In genomic region chr9:70888556-70888955, GRCm38 (mm10) we compare ENCODE assay signal across 13 mouse cellular contexts.
DNase-seq lines count a peak whose midpoint lies in the region; ATAC-seq and TF ChIP-seq lines count a peak whose summit lies in the region.
"Had no signal": no experiment of that assay in that cellular context is flagged by ENCODE, and none has a peak within 500 bp of the region (broad histone marks: within the 10 kb centered on the region; RNA-seq: fewer than 3 reads in every experiment).

No protein-coding gene starts in this region.

- H3K9ac ChIP-seq in kidney, embryonic 16.5 days (replicated peaks; ENCODE audit: low read length) = no peak overlapping the region
- no peak overlapping the region for H3K9ac ChIP-seq in liver, embryonic 14.5 days (replicated peaks)
- H3K9ac ChIP-seq: heart, embryonic 12.5 days had no signal

- H3K4me2 ChIP-seq in kidney, embryonic 16.5 days (replicated peaks; ENCODE audit: low read depth, low read length) = no peak overlapping the region
- H3K4me2 ChIP-seq in liver, embryonic 14.5 days (ENCODE audit: low read depth) = no peak overlapping the region
- H3K4me2 ChIP-seq: heart, embryonic 12.5 days had no signal

- no peaks in the 10 kb centered on the region for H3K9me3 ChIP-seq in kidney, embryonic 16.5 days (ENCODE audit: low read length)
- H3K9me3 ChIP-seq in liver, embryonic 14.5 days (ENCODE audit: control insufficient read depth, low read length) = no peaks in the 10 kb centered on the region

- H3K27ac ChIP-seq in kidney, embryonic 16.5 days (ENCODE audit: low read length) = peak overlapping the region; percentile 52
- H3K27ac ChIP-seq in liver, embryonic 14.5 days = peak overlapping the region; percentile 12; the same call in 1 of the 2 replicates
- H3K27ac ChIP-seq: macrophage had no signal

- no peak overlapping the region for H3K4me3 ChIP-seq in kidney, embryonic 16.5 days (ENCODE audit: low read length)
- no peak overlapping the region for H3K4me3 ChIP-seq in liver, embryonic 14.5 days (ENCODE audit: insufficient read depth in 1 of 2, low read depth in 2 of 2, low read length in 2 of 2)
- H3K4me3 ChIP-seq: heart, embryonic 12.5 days had no signal

- no peak for TF ChIP-seq CTCF in liver, embryonic 14.5 days (IDR thresholded peaks at IDR 0.05; ENCODE audit: low read depth)

- WGBS in kidney, embryonic 16.5 days = 76% methylated on average over 2 of the region's 2 CpGs
- 78% methylated on average over 2 of the region's 2 CpGs for WGBS in liver, embryonic 14.5 days (ENCODE audit: insufficient replicate concordance)

- peaks cover 4% of the 10 kb centered on the region; the same call in 1 of the 2 replicates for H3K4me1 ChIP-seq in kidney, embryonic 16.5 days (ENCODE audit: insufficient read depth, low read length)
- peaks cover 31 to 53% of the 10 kb centered on the region in 2 experiments for H3K4me1 ChIP-seq in liver, embryonic 14.5 days (replicated peaks; ENCODE audit: control insufficient read depth in 2 of 2, insufficient read depth in 2 of 2, low read length in 1 of 2)

- DNase-seq in kidney, adult 9 months = no peak
- peak; percentile 53 to 70 for DNase-seq in urinary bladder, postnatal 36 days (ENCODE audit: low spot score in 2 of 2)
- DNase-seq in urinary bladder, postnatal 10 days (ENCODE audit: low spot score) = no peak
- no peak for DNase-seq in liver, embryonic 14.5 days (ENCODE audit: low read depth in 3 of 3, low spot score in 3 of 3)
- DNase-seq in frontal cortex, adult 2 months (ENCODE audit: extremely low spot score in 1 of 2, low spot score in 1 of 2) = no peak
- DNase-seq: cerebellum, postnatal 25 days; right cerebral cortex, postnatal 25 days had no signal

- no peaks in the 10 kb centered on the region for H3K27me3 ChIP-seq in kidney, embryonic 16.5 days (ENCODE audit: insufficient read depth, low read length)
- no peaks in the 10 kb centered on the region for H3K27me3 ChIP-seq in liver, embryonic 14.5 days (ENCODE audit: control insufficient read depth, insufficient read depth, low read length)
- H3K27me3 ChIP-seq: heart, embryonic 12.5 days; Patski had no signal

- TF ChIP-seq EP300 in liver, embryonic 14.5 days (IDR thresholded peaks at IDR 0.05; ENCODE audit: low read depth) = no peak

- ATAC-seq in kidney, embryonic 16.5 days (ENCODE audit: low FRiP score, low TSS enrichment) = peak; percentile 49; the same call in 1 of the 2 replicates
- no peak for ATAC-seq in liver, embryonic 14.5 days (ENCODE audit: insufficient read depth)
- no peak for ATAC-seq in activated CD4-positive, CD25-positive, alpha-beta regulatory T cell, adult 4 months
- ATAC-seq: CD4-positive, CD25-positive, alpha-beta regulatory T cell, adult 4 months had no signal

- H3K36me3 ChIP-seq in kidney, embryonic 16.5 days (ENCODE audit: insufficient read depth, low read length) = no peaks in the 10 kb centered on the region
- no peaks in the 10 kb centered on the region for H3K36me3 ChIP-seq in liver, embryonic 14.5 days (replicated peaks; ENCODE audit: control insufficient read depth, insufficient read depth, low read depth)
- H3K36me3 ChIP-seq: heart, embryonic 12.5 days had no signal

Comparison
In these comparisons a context has a peak if more than half of its experiments do, and no peak if none do; other contexts are left out.
1. DNase-seq: peak in urinary bladder, postnatal 36 days (2 of 2); none in kidney, adult 9 months (single experiment), urinary bladder, postnatal 10 days (single experiment), liver, embryonic 14.5 days (0 of 3) and frontal cortex, adult 2 months (0 of 2).